Mouse (Mus musculus): ENCODE results near the gene Bud31. TPM values are rescaled to one million over a fixed set of nuclear protein-coding genes. Genes with fewer than 3 reads are reported as not detected.

Bud31 gene
- total and polyA plus RNA-seq, 3 experiments: 155 to 282 (median 211) TPM

GRCm38 (mm10) chr5:145120921-145121320, 19.2 kb upstream of the Bud31 start:
- peaks cover 12% of the 10 kb centered on the region for H3K9me3 ChIP-seq (replicated peaks; ENCODE audit: low read length)
- no peak overlapping the region for H3K9ac ChIP-seq (ENCODE audit: insufficient read depth, low read depth)
- no peak for TF ChIP-seq NELFE (IDR thresholded peaks at IDR 0.05; ENCODE audit: low read depth, low read length)
- no peak for TF ChIP-seq BHLHE40 (IDR thresholded peaks at IDR 0.05; ENCODE audit: low read depth, low read length)
- no peak for TF ChIP-seq ZKSCAN1 (IDR thresholded peaks at IDR 0.05; ENCODE audit: borderline replicate concordance, low read depth, low read length)
- no peak for TF ChIP-seq PAX5 (IDR thresholded peaks at IDR 0.05; ENCODE audit: low read length)
- TF ChIP-seq SMC3 (IDR thresholded peaks at IDR 0.05; ENCODE audit: low read depth, low read length): no peak
- DNase-seq (ENCODE audit: extremely low read depth): no peak
- H3K27me3 ChIP-seq (replicated peaks): no peaks in the 10 kb centered on the region
- dilution Hi-C loops (cut with MboI; ENCODE audit: extremely low pct_ligation_motif_present, extremely low pct_unique_long_range_greater_than_20kb, low sequenced_read_pairs) (no loop called here), in situ Hi-C loops (cut with MboI; ENCODE audit: low pct_ligation_motif_present, low pct_unique_long_range_greater_than_20kb, low sequenced_read_pairs) (no loop called here)
- H3K79me2 ChIP-seq (replicated peaks; ENCODE audit: control insufficient read depth, extremely low read depth, insufficient read depth, poor library complexity, severe bottlenecking): peaks cover 55% of the 10 kb centered on the region
- H3K4me3 ChIP-seq (replicated peaks in 1 of 3; ENCODE audit: low read depth in 2 of 3, low read length in 2 of 3, poor library complexity in 1 of 3): no peak overlapping the region
- peaks cover 0 to 7% of the 10 kb centered on the region in 2 experiments; a peak in 2 of 4 replicates for H3K4me1 ChIP-seq (ENCODE audit: control insufficient read depth in 1 of 2, insufficient read depth in 2 of 2)
- H3K27ac ChIP-seq (ENCODE audit: insufficient read depth, low read depth): no peak overlapping the region
- peaks cover 69 to 90% of the 10 kb centered on the region in 2 experiments for H3K36me3 ChIP-seq (replicated peaks in 1 of 2; ENCODE audit: control insufficient read depth in 1 of 2, insufficient read depth in 1 of 2, low read length in 1 of 2)
- H3K4me2 ChIP-seq (ENCODE audit: insufficient read depth, low read depth, poor library complexity, severe bottlenecking): no peak overlapping the region

GRCm38 (mm10) chr5:145123396-145123795, 16.8 kb upstream of the Bud31 start:
- dilution Hi-C loops (cut with MboI; ENCODE audit: extremely low pct_ligation_motif_present, extremely low pct_unique_long_range_greater_than_20kb, low sequenced_read_pairs): no loop called here

GRCm38 (mm10) chr5:145126580-145126979, 13.6 kb upstream of the Bud31 start:
- H3K27ac ChIP-seq (ENCODE audit: insufficient read depth, low read depth): no peak overlapping the region
- in situ Hi-C loops (cut with MboI; ENCODE audit: low pct_ligation_motif_present, low pct_unique_long_range_greater_than_20kb, low sequenced_read_pairs): no loop called here
- no peak for DNase-seq (ENCODE audit: extremely low read depth)
- H3K4me2 ChIP-seq (ENCODE audit: insufficient read depth, low read depth, poor library complexity, severe bottlenecking): no peak overlapping the region
- H3K79me2 ChIP-seq (replicated peaks; ENCODE audit: control insufficient read depth, extremely low read depth, insufficient read depth, poor library complexity, severe bottlenecking): peaks cover under 1% of the 10 kb centered on the region; the same call in 1 of the 2 replicates
- H3K9ac ChIP-seq (ENCODE audit: insufficient read depth, low read depth): no peak overlapping the region
- TF ChIP-seq NRF1 (IDR thresholded peaks at IDR 0.05; ENCODE audit: low read depth, low read length) (no peak), MXI1 (IDR thresholded peaks at IDR 0.05; ENCODE audit: low read depth, low read length) (no peak), CTCF (conservative IDR thresholded peaks at IDR 0.05 in 1 of 2, IDR thresholded peaks at IDR 0.05 in 1 of 2; ENCODE audit: low read depth in 2 of 2, low read length in 2 of 2) (no peak), TCF12 (IDR thresholded peaks at IDR 0.05; ENCODE audit: low read depth, low read length) (no peak), RAD21 (IDR thresholded peaks at IDR 0.05; ENCODE audit: low read depth, low read length) (no peak), UBTF (IDR thresholded peaks at IDR 0.05; ENCODE audit: low read depth, low read length) (no peak), EP300 (IDR thresholded peaks at IDR 0.05; ENCODE audit: low read length) (no peak), E2F4 (IDR thresholded peaks at IDR 0.05; ENCODE audit: insufficient replicate concordance, low read depth, low read length) (no peak), USF1 (IDR thresholded peaks at IDR 0.05; ENCODE audit: low read depth, low read length) (no peak), POLR2A (IDR thresholded peaks at IDR 0.05; ENCODE audit: low read depth, low read length) (no peak; the same call in 1 of the 2 replicates), IRF4 (IDR thresholded peaks at IDR 0.05; ENCODE audit: low read depth, low read length) (no peak), MEF2A (IDR thresholded peaks at IDR 0.05; ENCODE audit: borderline replicate concordance, low read depth, low read length) (no peak), ZC3H11A (IDR thresholded peaks at IDR 0.05; ENCODE audit: low read depth, low read length) (no peak), MYC (IDR thresholded peaks at IDR 0.05; ENCODE audit: low read depth, low read length) (no peak)
- H3K27me3 ChIP-seq (replicated peaks): no peaks in the 10 kb centered on the region
- H3K36me3 ChIP-seq (replicated peaks in 1 of 2; ENCODE audit: control insufficient read depth in 1 of 2, insufficient read depth in 1 of 2, low read length in 1 of 2): peaks cover 91 to 96% of the 10 kb centered on the region in 2 experiments
- dilution Hi-C loops (cut with MboI; ENCODE audit: extremely low pct_ligation_motif_present, extremely low pct_unique_long_range_greater_than_20kb, low sequenced_read_pairs): no loop called here
- H3K4me3 ChIP-seq (replicated peaks in 1 of 3; ENCODE audit: low read depth in 2 of 3, low read length in 2 of 3, poor library complexity in 1 of 3): no peak overlapping the region
- no peaks in the 10 kb centered on the region for H3K9me3 ChIP-seq (replicated peaks; ENCODE audit: low read length)
- H3K4me1 ChIP-seq (ENCODE audit: control insufficient read depth in 1 of 2, insufficient read depth in 2 of 2): no peaks in the 10 kb centered on the region

More at GRCm38 (mm10) chr5:145123396-145123795, 16.8 kb upstream of the Bud31 start:
- no peak for DNase-seq (ENCODE audit: extremely low read depth)
- no peak overlapping the region for H3K4me2 ChIP-seq (ENCODE audit: insufficient read depth, low read depth, poor library complexity, severe bottlenecking)
- H3K9me3 ChIP-seq (replicated peaks; ENCODE audit: low read length): peaks cover 7% of the 10 kb centered on the region
- no peaks in the 10 kb centered on the region for H3K27me3 ChIP-seq (replicated peaks)
- TF ChIP-seq EP300 (IDR thresholded peaks at IDR 0.05; ENCODE audit: low read length): no peak
- TF ChIP-seq NELFE (IDR thresholded peaks at IDR 0.05; ENCODE audit: low read depth, low read length): no peak
- no peak for TF ChIP-seq TBP (conservative IDR thresholded peaks at IDR 0.05; ENCODE audit: low read depth, low read length)
- no peak for TF ChIP-seq RCOR1 (conservative IDR thresholded peaks at IDR 0.05; ENCODE audit: low read depth, low read length)
- no peak for TF ChIP-seq POLR2AphosphoS2 (IDR thresholded peaks at IDR 0.05; ENCODE audit: low read depth, low read length)
- no peak for TF ChIP-seq MYC (IDR thresholded peaks at IDR 0.05; ENCODE audit: low read depth, low read length)
- no peak for TF ChIP-seq RAD21 (IDR thresholded peaks at IDR 0.05; ENCODE audit: low read depth, low read length)
- no peak for TF ChIP-seq IRF4 (IDR thresholded peaks at IDR 0.05; ENCODE audit: low read depth, low read length)
- no peak for TF ChIP-seq USF2 (conservative IDR thresholded peaks at IDR 0.05; ENCODE audit: low read depth, low read length)
- TF ChIP-seq ZNF384 (IDR thresholded peaks at IDR 0.05; ENCODE audit: low read depth, low read length): no peak
- no peak for TF ChIP-seq ELF1 (IDR thresholded peaks at IDR 0.05; ENCODE audit: low read depth, low read length)
- TF ChIP-seq HCFC1 (IDR thresholded peaks at IDR 0.05; ENCODE audit: low read depth, low read length): no peak
- no peak for TF ChIP-seq USF1 (IDR thresholded peaks at IDR 0.05; ENCODE audit: low read depth, low read length)
- no peak for TF ChIP-seq E2F4 (IDR thresholded peaks at IDR 0.05; ENCODE audit: insufficient replicate concordance, low read depth, low read length)
- TF ChIP-seq ZKSCAN1 (IDR thresholded peaks at IDR 0.05; ENCODE audit: borderline replicate concordance, low read depth, low read length): no peak
- no peak for TF ChIP-seq MAZ (IDR thresholded peaks at IDR 0.05; ENCODE audit: low read depth, low read length)
- TF ChIP-seq MXI1 (IDR thresholded peaks at IDR 0.05; ENCODE audit: low read depth, low read length): no peak
- no peak for TF ChIP-seq MAX (IDR thresholded peaks at IDR 0.05; ENCODE audit: low read length)
- no peak for TF ChIP-seq BHLHE40 (IDR thresholded peaks at IDR 0.05; ENCODE audit: low read depth, low read length)
- no peak for TF ChIP-seq GABPA (IDR thresholded peaks at IDR 0.05; ENCODE audit: insufficient replicate concordance, low read depth, low read length)
- no peak overlapping the region for H3K9ac ChIP-seq (ENCODE audit: insufficient read depth, low read depth)
- H3K36me3 ChIP-seq (replicated peaks in 1 of 2; ENCODE audit: control insufficient read depth in 1 of 2, insufficient read depth in 1 of 2, low read length in 1 of 2): peaks cover 83 to 99% of the 10 kb centered on the region in 2 experiments
- in situ Hi-C loops (cut with MboI; ENCODE audit: low pct_ligation_motif_present, low pct_unique_long_range_greater_than_20kb, low sequenced_read_pairs): no loop called here
- no peaks in the 10 kb centered on the region for H3K4me1 ChIP-seq (ENCODE audit: control insufficient read depth in 1 of 2, insufficient read depth in 2 of 2)
- H3K79me2 ChIP-seq (replicated peaks; ENCODE audit: control insufficient read depth, extremely low read depth, insufficient read depth, poor library complexity, severe bottlenecking): peaks cover 31% of the 10 kb centered on the region
- H3K4me3 ChIP-seq (replicated peaks in 1 of 3; ENCODE audit: low read depth in 2 of 3, low read length in 2 of 3, poor library complexity in 1 of 3): no peak overlapping the region
- H3K27ac ChIP-seq (ENCODE audit: insufficient read depth, low read depth): no peak overlapping the region
